Mouse (Mus musculus) left cerebral cortex, adult 18-20 months (tissue): ENCODE data around the gene Ripor1. TPM values are rescaled to one million over a fixed set of nuclear protein-coding genes. Genes with fewer than 3 reads are reported as not detected.

Source experiments
- DNase-seq, 2 experiments: peaks; one replicate each; pipeline ENCODE4 v3.0.0; 2021 to 2022; ENCODE audit warnings: low spot score in 2 of 2, mixed read lengths in 1 of 2
- microRNA-seq, 2 experiments: library from miRNA; unstranded; fragments of <30 nt; microRNA quantifications; one replicate each; pipeline ENCODE4 v1.2.0; 2021
- total RNA-seq, 2 experiments: library from RNA; stranded (reverse); gene quantifications; 2 replicates each; pipeline ENCODE4 v1.2.3; 2021

Ripor1 gene
- total RNA-seq, 2 experiments from 2014 or later, result 70.6 to 84.6 TPM

DNA sequence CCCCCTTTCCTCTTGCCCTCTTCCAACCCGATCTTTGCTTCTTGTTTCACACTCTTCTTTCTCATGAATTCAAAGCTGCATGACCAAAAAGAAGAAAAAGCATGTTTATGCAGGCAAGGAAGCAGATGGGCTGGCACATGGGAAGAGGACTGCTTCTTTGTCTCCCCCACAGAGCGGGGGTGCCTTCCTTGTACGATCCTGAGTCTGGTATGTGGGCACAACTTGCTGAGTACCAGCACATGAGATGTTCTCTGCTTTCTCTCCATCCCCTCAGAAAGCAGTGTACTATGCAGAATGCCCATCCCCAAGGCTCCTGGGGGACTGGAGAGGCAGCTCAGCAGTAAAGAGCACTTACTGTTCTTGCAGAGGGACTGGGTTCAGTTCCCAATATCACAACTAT is 19.3 kb downstream of the Ripor1 start:
- DNase-seq, result peak; percentile 82 to 88

DNA sequence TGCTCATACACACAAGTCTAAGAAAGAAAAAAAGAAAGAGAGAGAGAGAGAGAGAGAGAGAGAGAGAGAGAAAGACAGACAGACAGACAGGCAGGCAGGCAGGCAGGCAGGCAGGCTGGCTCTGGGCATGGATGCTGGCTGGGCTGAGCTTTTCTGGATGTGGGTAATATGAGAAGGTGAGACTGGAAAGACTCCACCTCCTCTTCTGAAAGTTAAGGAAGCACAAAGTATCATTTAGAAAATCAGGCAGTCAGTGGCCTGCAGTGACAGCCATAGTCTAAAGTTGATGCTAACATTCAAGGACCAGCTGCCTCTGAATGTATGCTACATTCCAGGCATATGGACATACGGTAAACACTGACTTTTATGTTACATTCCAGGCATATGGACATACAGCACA is 19.8 kb downstream of the Ripor1 start:
- no peak for DNase-seq

DNA sequence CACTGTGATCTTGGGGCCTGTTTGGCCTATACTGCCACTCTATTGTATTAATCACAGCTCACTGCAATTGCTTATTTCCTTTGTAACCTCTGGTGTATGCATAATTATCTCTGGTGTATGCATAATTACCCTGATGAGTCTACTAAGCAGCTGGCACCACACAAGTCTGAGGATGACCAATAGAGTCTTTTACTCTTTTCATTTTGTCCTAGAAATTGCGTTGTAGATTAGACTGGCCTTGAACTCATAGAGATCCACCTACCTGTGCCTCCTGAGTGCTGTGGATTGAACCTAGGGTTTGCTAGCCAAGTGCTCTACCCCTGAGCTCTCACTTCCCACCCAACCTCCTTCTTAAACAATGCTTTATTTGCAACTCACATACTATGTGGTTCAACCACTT is 21.0 kb downstream of the Ripor1 start:
- no peak for DNase-seq

DNA sequence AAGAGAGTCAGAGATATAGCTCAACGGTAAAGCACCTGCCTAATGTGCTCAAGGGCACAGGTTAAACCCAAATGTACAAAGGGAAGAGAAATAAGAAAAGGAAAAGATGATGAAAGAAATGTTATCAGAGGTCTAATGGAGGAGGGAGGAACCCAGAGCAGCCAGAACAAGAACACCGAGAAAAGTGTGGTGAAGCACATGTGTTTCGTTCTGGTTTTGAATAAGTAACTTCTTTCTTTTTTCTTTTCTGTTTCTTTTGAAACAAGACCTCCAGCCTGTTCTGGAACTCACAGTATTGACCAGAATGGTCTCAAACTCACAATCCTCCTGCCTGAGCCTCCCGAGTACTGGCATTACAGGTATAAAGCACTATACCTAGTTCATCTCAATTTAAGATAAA is 24.3 kb downstream of the Ripor1 start:
- DNase-seq, result no peak

DNA sequence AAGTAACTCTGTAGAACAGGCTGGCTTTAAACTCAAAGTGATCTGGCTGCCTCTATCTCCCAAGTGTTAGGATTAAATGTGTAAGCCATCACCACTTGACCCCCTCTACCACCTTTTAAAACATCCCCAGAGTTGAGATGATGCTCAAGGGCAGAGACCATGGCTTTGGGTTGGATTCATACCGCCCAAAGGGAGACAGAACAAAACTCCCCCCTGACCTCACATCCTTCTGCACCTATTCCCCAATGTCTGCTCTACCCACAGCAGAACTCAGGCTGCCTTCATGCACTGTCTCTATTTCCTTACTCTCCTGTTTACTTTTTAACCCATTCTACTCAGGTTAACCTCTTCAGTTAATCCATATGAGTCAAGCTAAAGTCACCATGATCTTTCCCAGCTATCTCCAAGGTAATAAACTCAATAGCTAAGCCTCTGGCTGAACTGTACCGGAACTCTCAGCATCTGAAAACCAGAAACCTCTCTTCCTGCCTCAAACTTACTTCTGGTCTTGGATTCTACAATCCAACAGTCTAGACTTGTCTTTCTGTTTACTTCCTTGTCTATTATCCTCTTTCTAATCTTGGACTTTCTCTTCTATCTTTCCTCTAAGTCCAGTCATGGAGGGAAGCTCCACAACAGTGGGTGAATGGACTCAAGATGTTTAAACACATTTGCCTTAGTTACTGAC is 29.9 kb downstream of the Ripor1 start:
- no peak for DNase-seq

DNA sequence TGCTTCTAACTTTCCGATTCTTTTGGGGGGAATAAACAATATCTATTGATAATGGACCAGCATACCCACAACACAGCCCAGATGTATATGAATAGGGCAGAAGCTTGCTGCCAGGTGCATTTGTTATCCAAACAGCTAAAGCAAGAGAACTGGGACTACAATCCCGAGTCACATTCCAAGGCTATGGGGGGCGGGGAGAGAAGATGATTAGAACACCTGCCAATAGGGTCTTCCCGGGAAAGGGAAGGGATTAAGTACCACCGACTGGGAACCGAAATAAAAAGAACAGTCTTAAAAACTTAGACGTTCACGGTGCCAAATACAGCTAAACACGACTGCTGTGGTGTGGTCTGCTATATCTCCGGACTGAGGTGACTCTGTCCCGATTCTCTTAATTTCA is 30.4 kb downstream of the Ripor1 start:
- DNase-seq, result no peak

DNA sequence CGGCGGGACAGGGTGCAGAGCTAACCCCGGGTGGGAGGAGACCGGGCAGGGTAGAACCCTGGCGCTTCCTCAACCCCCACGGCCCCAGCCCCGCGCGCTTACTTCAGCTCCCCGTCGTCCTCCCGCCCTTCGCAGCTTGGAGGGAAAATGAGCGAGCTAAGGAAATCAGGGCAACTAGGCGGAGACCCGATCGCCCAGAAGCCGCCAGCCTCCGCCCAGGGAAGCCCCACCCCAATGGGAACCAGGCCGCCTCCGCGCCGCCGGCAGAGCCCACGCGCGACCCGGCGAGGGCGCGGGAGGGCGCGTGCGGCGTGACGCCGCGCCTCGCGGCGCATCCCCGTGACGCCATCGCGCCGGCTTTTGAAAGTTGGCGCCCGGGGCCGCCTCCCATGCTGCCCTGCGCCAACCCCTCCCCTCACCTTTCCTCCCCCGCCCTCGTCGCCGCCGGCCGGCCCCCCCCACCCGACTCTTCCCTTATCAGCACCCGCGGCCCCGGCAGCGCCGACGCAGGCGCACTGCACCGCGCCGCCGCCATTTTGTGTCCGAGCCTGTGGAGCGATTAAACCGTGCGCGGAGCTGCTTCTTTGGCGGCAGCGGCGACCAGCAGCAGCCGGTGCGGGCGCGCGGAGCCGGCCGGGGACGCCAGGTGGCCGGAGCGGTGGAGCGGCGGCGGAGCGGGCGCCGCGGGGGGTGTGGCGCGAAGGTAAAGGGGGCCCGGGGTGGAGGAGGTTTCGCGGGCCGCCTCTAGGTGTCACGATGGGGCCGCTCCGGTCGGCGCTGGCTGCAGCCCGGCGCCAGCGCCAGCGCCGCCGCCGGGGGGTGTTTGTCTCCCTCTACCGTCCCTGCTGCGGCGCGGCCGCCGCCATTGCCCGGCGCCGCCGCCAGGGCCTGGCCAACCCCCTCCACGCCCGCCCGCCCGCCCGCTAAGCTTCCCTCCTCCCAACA is 31.2 kb downstream of the Ripor1 start, which contains the start of gene Ctcf:
TSS of gene Ctcf (plus strand) at position 551 of the 945 bp plus-strand sequence.
- peak; percentile 83 to 92 for DNase-seq

DNA sequence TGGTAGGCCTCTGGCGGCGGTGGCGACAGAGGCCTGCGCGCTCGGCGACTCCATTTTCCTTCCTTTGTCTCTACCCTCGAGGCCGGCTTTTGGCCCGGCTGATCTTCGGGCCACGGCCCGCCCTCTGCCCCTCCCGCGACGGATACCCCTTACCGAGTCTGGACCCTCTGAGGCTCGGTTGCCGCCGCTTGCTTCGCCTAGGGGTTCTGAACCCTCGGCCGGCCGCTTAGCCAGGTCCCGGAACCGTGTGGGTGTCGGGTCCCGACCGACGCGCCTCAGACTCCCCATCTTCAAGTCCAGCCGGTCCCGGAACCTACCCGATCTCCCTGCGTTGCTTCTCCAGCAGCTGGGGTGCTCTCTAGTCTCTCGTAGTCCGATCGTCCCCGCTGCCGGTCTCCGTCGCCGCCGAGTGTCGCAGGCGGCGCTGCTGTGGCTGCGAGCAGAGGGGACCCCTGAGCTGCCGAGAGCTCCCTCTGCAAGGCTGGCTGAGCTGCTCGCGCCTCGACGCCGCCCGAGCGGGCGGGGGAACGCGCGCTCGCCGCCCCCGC is 32.0 kb downstream of the Ripor1 start, which contains the start of gene Agrp:
TSS of gene Agrp (minus strand) at position 431 of the 548 bp plus-strand sequence.
- DNase-seq, result peak in 1 of 2 experiments; percentile 56

DNA sequence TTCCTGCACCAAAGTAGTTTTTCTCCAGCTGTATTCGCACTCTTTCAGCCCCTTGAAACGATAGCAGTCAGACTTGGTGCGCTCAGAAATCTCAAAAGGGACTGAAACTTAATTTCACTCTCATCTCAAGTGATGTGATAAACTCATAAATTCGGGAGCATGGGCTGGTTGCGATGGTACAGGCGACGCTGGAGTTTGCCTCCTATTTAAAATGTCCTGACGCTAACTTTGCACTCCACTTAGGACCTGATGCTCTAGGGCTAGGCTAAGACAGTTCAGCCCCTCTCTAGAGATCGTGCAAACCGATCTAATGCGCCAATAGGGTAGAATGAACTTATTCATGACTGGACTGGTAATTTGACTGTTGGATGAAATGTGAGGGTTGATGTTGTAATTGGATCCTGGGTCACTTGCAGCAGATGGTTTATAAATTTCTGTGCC is 32.6 kb downstream of the Ripor1 start:
- DNase-seq, result no peak

DNA sequence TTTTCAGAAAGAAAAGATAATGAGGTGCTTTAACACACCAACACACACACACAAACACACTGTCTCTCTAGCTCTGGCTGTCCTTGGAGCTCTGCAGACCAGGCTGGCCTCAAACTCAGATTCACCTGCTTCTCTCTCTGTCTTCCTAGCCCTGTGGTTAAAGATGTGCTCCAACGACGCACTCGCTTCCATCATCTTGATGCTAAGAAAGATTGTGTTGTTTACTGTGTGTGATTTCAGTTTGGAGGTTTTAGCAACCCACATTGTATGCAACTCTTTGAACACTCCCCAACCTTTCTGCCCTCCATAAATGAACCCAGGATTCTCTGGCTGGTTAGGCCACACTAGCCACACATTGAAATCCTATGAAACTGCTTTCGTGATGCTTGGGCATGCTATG is 33.5 kb downstream of the Ripor1 start:
- DNase-seq, result no peak

DNA sequence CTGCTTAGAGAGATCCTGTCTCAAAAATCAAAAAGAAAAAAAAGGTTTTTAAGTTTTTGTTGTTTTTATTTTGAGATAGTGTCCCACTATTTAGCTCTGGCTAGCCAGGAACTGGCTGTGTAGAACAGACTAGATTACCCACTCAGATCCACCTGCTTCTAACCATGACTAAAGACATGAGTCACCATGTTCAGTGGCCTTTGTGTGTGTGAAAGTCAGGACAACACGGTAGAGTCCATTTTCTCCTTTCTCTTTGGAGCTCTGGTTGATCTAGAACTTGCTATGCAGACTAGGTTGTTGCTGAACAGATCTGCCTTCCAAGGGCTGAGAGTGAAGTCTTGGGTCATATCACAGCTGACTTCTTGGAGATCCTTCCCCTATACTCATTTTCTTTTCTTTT is 34.8 kb downstream of the Ripor1 start:
- DNase-seq, result no peak

DNA sequence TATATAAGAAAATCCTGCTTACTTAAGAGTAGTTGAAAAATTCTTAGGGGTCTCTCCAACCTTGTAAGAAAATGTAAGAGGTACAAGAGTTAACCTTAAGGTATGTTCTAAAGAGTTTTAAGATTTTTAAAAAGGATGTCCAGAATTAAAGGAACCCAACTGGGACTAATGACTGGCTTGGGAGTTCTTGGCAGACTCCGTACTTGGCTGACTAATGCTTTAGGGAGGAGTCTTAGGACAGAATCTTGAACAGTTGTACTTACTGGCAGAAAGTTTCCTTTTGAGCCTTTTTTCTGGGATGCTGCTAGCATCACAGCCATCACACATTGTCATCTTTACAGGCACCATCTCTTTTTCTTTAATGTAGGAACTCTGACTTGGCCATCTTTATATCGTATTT is 35.5 kb downstream of the Ripor1 start:
- DNase-seq, result no peak

DNA sequence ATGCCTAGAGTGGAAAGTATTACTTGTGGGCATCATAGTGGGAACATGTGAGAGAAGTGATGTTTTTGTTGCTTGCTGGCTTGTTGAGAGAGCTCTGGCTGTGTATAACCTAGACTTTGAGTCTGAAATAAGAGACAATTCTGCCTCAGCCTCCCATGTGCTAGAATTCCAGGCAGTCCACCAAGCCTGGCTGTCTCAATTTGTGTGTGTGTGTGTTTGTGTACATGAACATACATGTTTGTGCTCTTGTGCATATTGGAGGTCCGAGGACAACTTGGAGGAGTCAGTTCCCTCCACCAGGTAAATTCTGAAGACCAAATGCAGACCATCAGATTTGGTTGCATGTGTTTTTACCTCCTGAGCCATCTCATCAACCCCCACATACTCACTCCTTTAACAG is 40.1 kb downstream of the Ripor1 start:
- DNase-seq, result no peak

DNA sequence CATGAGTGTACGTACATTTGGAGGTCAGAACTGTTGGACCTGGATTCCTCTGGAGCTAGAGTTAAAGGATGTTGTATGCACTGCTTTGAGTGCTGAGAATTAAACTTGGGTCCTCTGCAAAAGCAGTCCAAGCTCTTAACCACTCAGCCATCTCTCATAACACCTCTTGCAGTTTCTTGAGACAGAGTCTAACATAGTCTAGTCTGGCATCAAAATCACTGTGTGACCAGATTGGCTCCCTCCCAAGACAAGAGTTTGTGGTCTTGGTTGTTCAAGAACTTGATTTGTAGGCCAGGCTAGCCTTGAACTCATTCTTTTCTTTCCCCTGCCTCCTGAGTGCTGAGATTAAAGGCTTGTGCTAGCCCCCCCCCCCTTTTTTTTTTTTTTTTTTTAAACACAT is 43.9 kb downstream of the Ripor1 start:
- DNase-seq, result no peak

DNA sequence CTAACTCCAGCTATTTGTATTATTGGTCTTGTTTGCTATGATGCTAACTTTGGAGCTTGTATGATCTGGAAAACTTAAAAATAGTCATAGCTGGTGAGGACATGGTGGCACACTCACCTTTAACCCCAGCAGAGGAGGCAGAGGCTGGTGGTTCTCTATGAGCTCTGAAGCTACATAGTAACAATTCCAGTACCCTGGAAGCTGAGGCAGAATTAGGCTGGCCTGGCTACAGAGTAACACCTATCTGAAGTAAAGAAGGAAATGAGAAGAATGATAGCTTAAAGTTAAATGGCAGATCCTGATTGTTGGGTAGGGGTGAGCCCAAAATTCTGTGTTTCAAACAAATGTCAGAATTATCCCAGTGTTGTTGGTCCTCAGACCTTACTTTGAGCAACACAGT is 52.6 kb downstream of the Ripor1 start:
- no peak for DNase-seq

DNA sequence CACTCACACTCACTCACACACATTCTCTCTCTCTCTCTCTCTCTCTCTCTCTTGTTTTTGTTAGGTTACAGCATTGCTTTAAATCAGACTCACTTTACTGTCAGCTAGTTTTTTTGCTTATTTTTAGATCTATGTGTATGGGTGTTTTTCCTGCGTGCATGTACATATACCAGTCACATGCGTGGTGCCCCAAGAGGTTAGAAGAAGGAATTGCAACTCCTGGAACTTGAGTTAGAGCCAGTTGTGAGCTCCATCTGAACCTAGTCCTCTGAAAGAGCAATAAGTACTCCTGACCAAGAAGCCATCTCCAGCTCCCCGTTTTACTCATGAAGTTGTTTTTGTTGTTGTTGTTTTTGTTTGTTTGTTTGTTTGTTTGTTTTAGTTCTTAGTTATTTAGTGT is 56.1 kb downstream of the Ripor1 start:
- DNase-seq, result no peak

Small RNA genes within 50 kb of the gene (microRNA-seq; reads per million reads assigned to microRNA genes)
- 0.75 to 0.85 reads per million in 2 experiments for gene Mir1966

Other genes starting within 250 kb of the Ripor1 start
- 1 to 10 TPM; 2.1 to 2.2 TPM for gene Plekhg4, start 232.0 kb upstream of the Ripor1 start, total RNA-seq
- not detected for gene Kctd19, start 191.8 kb upstream of the Ripor1 start, total RNA-seq
- gene Lrrc36, start 191.7 kb upstream of the Ripor1 start, total RNA-seq, result under 1 TPM; 0.19 to 0.42 TPM
- gene Tppp3, start 133.7 kb upstream of the Ripor1 start, total RNA-seq, result 10 to 100 TPM; 47.0 to 48.3 TPM
- 10 to 100 TPM; 41.8 to 42.5 TPM for gene Zdhhc1, start 108.4 kb upstream of the Ripor1 start, total RNA-seq
- not detected for gene Hsd11b2, start 86.5 kb upstream of the Ripor1 start, total RNA-seq
- 100 to 1,000 TPM; 306 to 326 TPM for gene Atp6v0d1, start 39.2 kb upstream of the Ripor1 start, total RNA-seq
- gene Ctcf, start 31.3 kb downstream of the Ripor1 start, total RNA-seq, result 10 to 100 TPM; 68.0 to 68.4 TPM
- gene Agrp, start 32.1 kb downstream of the Ripor1 start, total RNA-seq, result not detected
- 10 to 100 TPM; 60.0 to 64.6 TPM for gene Carmil2, start 81.0 kb downstream of the Ripor1 start, total RNA-seq
- 10 to 100 TPM; 53.7 to 57.3 TPM for gene Acd, start 95.8 kb downstream of the Ripor1 start, total RNA-seq
- 10 to 100 TPM; 41.2 to 46.1 TPM for gene Pard6a, start 95.9 kb downstream of the Ripor1 start, total RNA-seq
- under 1 TPM in 1 of 2 experiments, not detected in 1; 0.49 TPM for gene 4933405L10Rik, start 102.4 kb downstream of the Ripor1 start, total RNA-seq
- gene Enkd1, start 103.0 kb downstream of the Ripor1 start, total RNA-seq, result 10 to 100 TPM in 1 of 2 experiments, 1 to 10 TPM in 1; 9.5 to 11.2 TPM
- gene Gfod2, start 153.4 kb downstream of the Ripor1 start, total RNA-seq, result 10 to 100 TPM; 23.4 to 23.5 TPM
- 10 to 100 TPM; 22.6 to 22.9 TPM for gene Ranbp10, start 222.1 kb downstream of the Ripor1 start, total RNA-seq
- gene Tsnaxip1, start 222.5 kb downstream of the Ripor1 start, total RNA-seq, result under 1 TPM in 1 of 2 experiments, not detected in 1; 0.26 TPM
- 10 to 100 TPM; 14.1 to 18.1 TPM for gene Cenpt, start 248.0 kb downstream of the Ripor1 start, total RNA-seq
- gene Thap11, start 249.9 kb downstream of the Ripor1 start, total RNA-seq, result 10 to 100 TPM; 40.8 to 41.6 TPM